In the genomic region with DNA sequence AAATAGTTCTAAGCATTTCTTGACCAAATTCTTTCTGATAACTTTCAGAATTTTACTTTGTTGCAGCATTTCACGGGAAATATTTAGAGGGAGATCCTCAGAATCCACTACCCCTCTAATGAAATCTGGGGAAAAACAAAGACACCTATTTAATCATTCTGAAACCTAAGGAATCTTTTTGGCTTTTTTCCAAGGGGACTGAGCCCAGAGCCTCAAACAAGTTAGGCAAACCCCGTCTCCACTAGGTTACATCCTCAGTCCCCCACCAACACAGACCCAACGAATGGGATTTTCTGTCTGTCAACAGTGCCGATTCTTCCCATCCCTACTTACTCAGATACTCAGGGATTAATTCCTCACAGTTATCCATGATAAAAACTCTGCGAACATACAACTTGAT, we compare ENCODE assay signal across 20 mouse cellular contexts. TPM values are rescaled to one million over a fixed set of nuclear protein-coding genes. Genes with fewer than 3 reads are reported as not detected.
DNase-seq lines count a peak whose midpoint lies in the region; ATAC-seq and TF ChIP-seq lines count a peak whose summit lies in the region.
"Not testable (repeated sequence)": the region's sequence is repeated elsewhere in the genome, so short reads cannot be mapped to it uniquely, and the experiment has no call there.
"Had no signal": no experiment of that assay in that cellular context is flagged by ENCODE, and none has a peak within 500 bp of the region (broad histone marks: within the 10 kb centered on the region; RNA-seq: fewer than 3 reads in every experiment).

No protein-coding gene starts in this region.

- TF ChIP-seq EP300 in CH12.LX (IDR thresholded peaks at IDR 0.05; ENCODE audit: low read length); liver, embryonic 14.5 days (IDR thresholded peaks at IDR 0.05; ENCODE audit: low read depth): not testable (repeated sequence)

- not testable (repeated sequence) for H3K9me3 ChIP-seq in CH12.LX (replicated peaks; ENCODE audit: low read length); G1E (replicated peaks); forebrain, embryonic 13.5 days (replicated peaks); liver, embryonic 14.5 days (ENCODE audit: control insufficient read depth, low read length); midbrain, embryonic 11.5 days (ENCODE audit: control insufficient read depth, low read length)

- H3K36me3 ChIP-seq in CH12.LX (replicated peaks in 1 of 2; ENCODE audit: control insufficient read depth in 1 of 2, insufficient read depth in 1 of 2, low read length in 1 of 2) (peaks cover 37 to 48% of the 10 kb centered on the region in 2 experiments), G1E (replicated peaks) (peaks cover 62% of the 10 kb centered on the region)
- H3K36me3 ChIP-seq in forebrain, embryonic 13.5 days (ENCODE audit: poor library complexity, severe bottlenecking), result peaks cover 53% of the 10 kb centered on the region
- peaks cover 47% of the 10 kb centered on the region for H3K36me3 ChIP-seq in liver, embryonic 14.5 days (replicated peaks; ENCODE audit: control insufficient read depth, insufficient read depth, low read depth)
- peaks cover 27% of the 10 kb centered on the region for H3K36me3 ChIP-seq in midbrain, embryonic 11.5 days (ENCODE audit: control insufficient read depth, insufficient read depth, low read length)
- not testable (repeated sequence) for H3K36me3 ChIP-seq in testis, adult 2 months (ENCODE audit: control insufficient read depth, insufficient read depth, low read length)

- not testable (repeated sequence) for H3K9ac ChIP-seq in CH12.LX (ENCODE audit: insufficient read depth, low read depth); forebrain, embryonic 13.5 days; liver, embryonic 14.5 days (replicated peaks); midbrain, embryonic 11.5 days (ENCODE audit: low read length)

- H3K79me2 ChIP-seq in CH12.LX (replicated peaks; ENCODE audit: control insufficient read depth, extremely low read depth, insufficient read depth, poor library complexity, severe bottlenecking), result peaks cover 31% of the 10 kb centered on the region

- in situ Hi-C loops in CH12.LX (cut with MboI; ENCODE audit: low pct_ligation_motif_present, low pct_unique_long_range_greater_than_20kb, low sequenced_read_pairs), result not testable (repeated sequence)

- not testable (repeated sequence) for TF ChIP-seq CTCF in CH12.LX (conservative IDR thresholded peaks at IDR 0.05 in 1 of 2, IDR thresholded peaks at IDR 0.05 in 1 of 2; ENCODE audit: low read depth in 2 of 2, low read length in 2 of 2); G1E (IDR thresholded peaks at IDR 0.05; ENCODE audit: low read depth, low read length); layer of hippocampus, adult 2 months (conservative IDR thresholded peaks at IDR 0.05); liver, embryonic 14.5 days (IDR thresholded peaks at IDR 0.05; ENCODE audit: low read depth); testis, adult 2 months (IDR thresholded peaks at IDR 0.05; ENCODE audit: control insufficient read depth, insufficient read depth, insufficient replicate concordance, low read depth, low read length)

- H3K27ac ChIP-seq in CH12.LX (ENCODE audit: insufficient read depth, low read depth); forebrain, embryonic 13.5 days; layer of hippocampus, adult 2 months; liver, embryonic 14.5 days; midbrain, embryonic 11.5 days (ENCODE audit: low read depth, low read length); testis, adult 2 months (ENCODE audit: control insufficient read depth, insufficient read depth, low read depth, low read length): not testable (repeated sequence)

- peaks cover 0 to 29% of the 10 kb centered on the region in 2 experiments; a peak in 2 of 4 replicates for H3K4me1 ChIP-seq in CH12.LX (ENCODE audit: control insufficient read depth in 1 of 2, insufficient read depth in 2 of 2)
- peaks cover 48% of the 10 kb centered on the region for H3K4me1 ChIP-seq in G1E (ENCODE audit: insufficient read depth, low read depth, low read length)
- H3K4me1 ChIP-seq in forebrain, embryonic 13.5 days, result peaks cover 21% of the 10 kb centered on the region
- peaks cover 18 to 22% of the 10 kb centered on the region in 2 experiments for H3K4me1 ChIP-seq in liver, embryonic 14.5 days (replicated peaks; ENCODE audit: control insufficient read depth in 2 of 2, insufficient read depth in 2 of 2, low read length in 1 of 2)
- not testable (repeated sequence) for H3K4me1 ChIP-seq in midbrain, embryonic 11.5 days (ENCODE audit: control insufficient read depth, insufficient read depth, low read length); testis, adult 2 months (ENCODE audit: control insufficient read depth, insufficient read depth, low read length)

- H3K4me3 ChIP-seq in CH12.LX (replicated peaks in 1 of 3; ENCODE audit: low read depth in 2 of 3, low read length in 2 of 3, poor library complexity in 1 of 3) (peak overlapping the region in 1 of 3 experiments; percentile 40), G1E (ENCODE audit: low read depth, low read length) (peak overlapping the region; percentile 60)
- H3K4me3 ChIP-seq in forebrain, embryonic 13.5 days; midbrain, embryonic 11.5 days (ENCODE audit: low read depth, low read length): not testable (repeated sequence)
- peak overlapping the region; percentile 23; the same call in 1 of the 2 replicates for H3K4me3 ChIP-seq in layer of hippocampus, adult 2 months
- H3K4me3 ChIP-seq in liver, embryonic 14.5 days (ENCODE audit: insufficient read depth in 1 of 2, low read depth in 2 of 2, low read length in 2 of 2), result 0 out of 4 replicates have a peak overlapping the region, but pooled peaks of 1 of the 2 experiments have one; percentile 6
- H3K4me3 ChIP-seq in testis, adult 2 months (ENCODE audit: control insufficient read depth, low read depth, low read length), result peak overlapping the region; percentile 60

- TF ChIP-seq POLR2A in CH12.LX (IDR thresholded peaks at IDR 0.05; ENCODE audit: low read depth, low read length); testis, adult 2 months (IDR thresholded peaks at IDR 0.05; ENCODE audit: control insufficient read depth, low read depth, low read length): not testable (repeated sequence)

- TF ChIP-seq RAD21 in CH12.LX (IDR thresholded peaks at IDR 0.05; ENCODE audit: low read depth, low read length), result not testable (repeated sequence)

- 58% methylated on average over 5 of the region's 5 CpGs for WGBS in forebrain, embryonic 13.5 days
- 72% methylated on average over 5 of the region's 5 CpGs for WGBS in liver, embryonic 14.5 days (ENCODE audit: insufficient replicate concordance)
- WGBS in midbrain, embryonic 11.5 days, result 77% methylated on average over 5 of the region's 5 CpGs

- not testable (repeated sequence) for DNase-seq in CH12.LX (ENCODE audit: extremely low read depth); G1E (ENCODE audit: low spot score); layer of hippocampus, adult 2 months (ENCODE audit: low spot score in 2 of 2); liver, embryonic 14.5 days (ENCODE audit: low read depth in 3 of 3, low spot score in 3 of 3)
- DNase-seq in midbrain, embryonic 11.5 days (ENCODE audit: low spot score, missing footprints), result peak; percentile 86

- H3K4me2 ChIP-seq in CH12.LX (ENCODE audit: insufficient read depth, low read depth, poor library complexity, severe bottlenecking), result peak overlapping the region; percentile 22; the same call in 1 of the 2 replicates
- H3K4me2 ChIP-seq in forebrain, embryonic 13.5 days, result peak overlapping the region; percentile 24; the same call in 1 of the 2 replicates
- peak overlapping the region; percentile 23; the same call in 1 of the 2 replicates for H3K4me2 ChIP-seq in liver, embryonic 14.5 days (ENCODE audit: low read depth)
- H3K4me2 ChIP-seq in midbrain, embryonic 11.5 days, result not testable (repeated sequence)

- H3K27me3 ChIP-seq in CH12.LX (replicated peaks); G1E (ENCODE audit: insufficient read depth, low read length); forebrain, embryonic 13.5 days; liver, embryonic 14.5 days (ENCODE audit: control insufficient read depth, insufficient read depth, low read length); midbrain, embryonic 11.5 days (ENCODE audit: control insufficient read depth, insufficient read depth, low read length); testis, adult 2 months (ENCODE audit: control insufficient read depth, insufficient read depth, low read length): not testable (repeated sequence)

- ATAC-seq in G1E (ENCODE audit: extremely low read depth, insufficient number of reproducible peaks, low FRiP score, poor library complexity, severe bottlenecking); forebrain, embryonic 13.5 days; liver, embryonic 14.5 days (ENCODE audit: insufficient read depth); midbrain, embryonic 11.5 days (ENCODE audit: low FRiP score): not testable (repeated sequence)

- dilution Hi-C loops in CH12.LX (cut with MboI; ENCODE audit: extremely low pct_ligation_motif_present, extremely low pct_unique_long_range_greater_than_20kb, low sequenced_read_pairs), result not testable (repeated sequence)

RNA-seq across cellular contexts. Expression of gene Hsp90aa1, which starts 9.2 kb away (rescaled TPM):
- total RNA-seq in CH12.LX (2012; rRNA removed) (730 and 1,066 TPM in 2 replicates), CH12.LX (2014; rRNA removed) (1,361 and 1,740 TPM in 2 replicates), G1E (2014; fragmentation: Nextera tagmentation) (1,636 and 2,110 TPM in 2 replicates), G1E (2017) (2,016 and 2,418 TPM in 2 replicates)
- polyA plus RNA-seq in CH12.LX (2012; ENCODE audit: insufficient read length, low read depth) (2,091 and 2,158 TPM in 2 replicates), G1E (2012) (197 and 458 TPM in 2 replicates)
- polyA plus RNA-seq in forebrain, embryonic 13.5 days (2015; fragmentation: Nextera tagmentation; extraction: Ambion mirVana), result 1,477 and 1,490 TPM in 2 replicates
- total RNA-seq in layer of hippocampus, adult 2 months (2021), result 100 to 1,000 TPM; 921 to 990 TPM
- 103 and 161 TPM in 2 replicates for polyA plus RNA-seq in liver, embryonic 14.5 days (2012; rRNA removed)
- polyA plus RNA-seq in liver, embryonic 14.5 days (2014; fragmentation: Nextera tagmentation; extraction: Ambion mirVana), result 653 and 697 TPM in 2 replicates
- polyA plus RNA-seq in midbrain, embryonic 11.5 days (2014; fragmentation: Nextera tagmentation; extraction: Ambion mirVana), result 1,541 and 1,584 TPM in 2 replicates
- polyA plus RNA-seq in testis, adult 2 months (2012; rRNA removed), result 592 and 736 TPM in 2 replicates

RNA-seq across cellular contexts. Expression of gene 1700001K19Rik, which starts 11.0 kb away (rescaled TPM):
- total RNA-seq in CH12.LX (2012; rRNA removed) (0.13 TPM in 1 of 2 replicates, not detected in the other), CH12.LX (2014; rRNA removed) (not detected in 2 replicates), G1E (2014; fragmentation: Nextera tagmentation) (not detected in 2 replicates), G1E (2017) (0.17 TPM in 1 of 2 replicates, not detected in the other)
- polyA plus RNA-seq in CH12.LX (2012; ENCODE audit: insufficient read length, low read depth) (not detected in 2 replicates), G1E (2012) (not detected in 2 replicates)
- polyA plus RNA-seq in forebrain, embryonic 13.5 days (2015; fragmentation: Nextera tagmentation; extraction: Ambion mirVana), result 0.25 and 0.53 TPM in 2 replicates
- not detected for total RNA-seq in layer of hippocampus, adult 2 months (2021)
- polyA plus RNA-seq in liver, embryonic 14.5 days (2012; rRNA removed), result not detected in 2 replicates
- not detected in 2 replicates for polyA plus RNA-seq in liver, embryonic 14.5 days (2014; fragmentation: Nextera tagmentation; extraction: Ambion mirVana)
- 0.14 and 0.34 TPM in 2 replicates for polyA plus RNA-seq in midbrain, embryonic 11.5 days (2014; fragmentation: Nextera tagmentation; extraction: Ambion mirVana)
- polyA plus RNA-seq in testis, adult 2 months (2012; rRNA removed), result 745 and 752 TPM in 2 replicates
- total RNA-seq: adrenal gland, adult 18-20 months; adrenal gland, postnatal 14 days; gastrocnemius, adult 2 months; gastrocnemius, postnatal 25 days; granulocyte monocyte progenitor cell, adult 5-6 weeks; heart, adult 8-10 months; heart, postnatal 10 days; heart, postnatal 4 days had no signal
- polyA plus RNA-seq: cortical plate, adult 2 months; embryonic facial prominence, embryonic 13.5 days; forebrain, embryonic 14.5 days; heart, embryonic 12.5 days; hindbrain, embryonic 12.5 days had no signal

RNA-seq across cellular contexts. Expression of gene Wdr20, which starts 44.4 kb away (rescaled TPM):
- 26.2 and 27.4 TPM in 2 replicates for total RNA-seq in CH12.LX (2012; rRNA removed)
- total RNA-seq in CH12.LX (2014; rRNA removed), result 20.5 and 22.8 TPM in 2 replicates
- 16.1 and 17.9 TPM in 2 replicates for polyA plus RNA-seq in CH12.LX (2012; ENCODE audit: insufficient read length, low read depth)
- total RNA-seq in G1E (2014; fragmentation: Nextera tagmentation), result 28.5 and 36.9 TPM in 2 replicates
- 47.1 and 47.7 TPM in 2 replicates for total RNA-seq in G1E (2017)
- 8.1 and 16.4 TPM in 2 replicates for polyA plus RNA-seq in G1E (2012)
- 26.9 and 29.9 TPM in 2 replicates for polyA plus RNA-seq in forebrain, embryonic 13.5 days (2015; fragmentation: Nextera tagmentation; extraction: Ambion mirVana)
- total RNA-seq in layer of hippocampus, adult 2 months (2021), result 10 to 100 TPM; 43.5 to 49.9 TPM
- polyA plus RNA-seq in liver, embryonic 14.5 days (2012; rRNA removed), result 9.1 and 10.1 TPM in 2 replicates
- 7.5 and 8.8 TPM in 2 replicates for polyA plus RNA-seq in liver, embryonic 14.5 days (2014; fragmentation: Nextera tagmentation; extraction: Ambion mirVana)
- polyA plus RNA-seq in midbrain, embryonic 11.5 days (2014; fragmentation: Nextera tagmentation; extraction: Ambion mirVana), result 22.9 and 24.7 TPM in 2 replicates
- 15.0 and 17.0 TPM in 2 replicates for polyA plus RNA-seq in testis, adult 2 months (2012; rRNA removed)

Comparison
In these comparisons a context has a peak if more than half of its experiments do, and no peak if none do; other contexts are left out.
1. RNA of gene 1700001K19Rik, which starts 11.0 kb away (polyA plus RNA-seq): 745 to 752 TPM in testis, adult 2 months; 0.25 to 0.53 TPM in forebrain, embryonic 13.5 days, not detected in CH12.LX, 0.14 to 0.34 TPM in midbrain, embryonic 11.5 days, not detected in G1E and not detected in liver, embryonic 14.5 days; every median in the first group is over 100 times any median in the second.